Mouse (Mus musculus) liver, adult 2 months (tissue): ENCODE measurements around the gene Scd1. TPM values are rescaled to one million over a fixed set of nuclear protein-coding genes. Genes with fewer than 3 reads are reported as not detected.

ENCODE experiments used
- DNase-seq: peaks from one replicate; pipeline ENCODE4 v3.0.0-alpha.2; 2011; ENCODE audit warnings: low read depth, low spot score; ENCODE audit errors: extremely low read depth
- H3K27ac ChIP-seq: fragments of 200-500 bp; replicated peaks from 2 replicates; pipeline ENCODE4 v1.5.1; 2012; ENCODE audit warnings: low read depth, mild to moderate bottlenecking, control low read depth, inconsistent platforms, low read length; ENCODE audit not compliant: insufficient read depth
- H3K27me3 ChIP-seq: fragments of 200-500 bp; 2 replicates; pipeline ENCODE4 v1.6.1; 2012; ENCODE audit warnings: mild to moderate bottlenecking, moderate library complexity, low read length, inconsistent platforms; ENCODE audit not compliant: control insufficient read depth, insufficient read depth
- H3K36me3 ChIP-seq: fragments of 200-500 bp; 2 replicates; pipeline ENCODE4 v1.6.1; 2012; ENCODE audit warnings: low read length, inconsistent platforms; ENCODE audit not compliant: control insufficient read depth, insufficient read depth
- H3K4me1 ChIP-seq: fragments of 200-500 bp; 2 replicates; pipeline ENCODE4 v1.6.1; 2011; ENCODE audit warnings: low read length; ENCODE audit not compliant: control insufficient read depth, insufficient read depth
- H3K4me3 ChIP-seq: fragments of 200-500 bp; 2 replicates; pipeline ENCODE4 v1.5.1; 2011; ENCODE audit warnings: low read depth, mild to moderate bottlenecking, control low read depth, low read length, moderate library complexity; ENCODE audit not compliant: insufficient read depth
- H3K79me2 ChIP-seq: fragments of 200-500 bp; 2 replicates; pipeline ENCODE4 v1.6.1; 2012; ENCODE audit warnings: inconsistent platforms, mild to moderate bottlenecking, low read length, moderate library complexity; ENCODE audit not compliant: control insufficient read depth, insufficient read depth
- H3K9ac ChIP-seq: fragments of 200-500 bp; 2 replicates; pipeline ENCODE4 v1.6.1; 2012; ENCODE audit warnings: low read depth, mild to moderate bottlenecking, control low read depth, inconsistent platforms, low read length
- CTCF ChIP-seq: fragments of 200-500 bp; IDR thresholded peaks from 2 replicates; pipeline ENCODE4 v1.5.1; 2011; ENCODE audit warnings: low read depth, low read length, control low read depth
- POLR2A ChIP-seq: fragments of 200-500 bp; IDR thresholded peaks from 2 replicates; pipeline ENCODE4 v1.6.1; 2011; ENCODE audit warnings: low read length, control low read depth; ENCODE audit not compliant: insufficient read depth; ENCODE audit errors: extremely low read depth
- WGBS: fragments of 180-500 bp; shearing (Covaris S2); methylation state at CpG from one replicate; pipeline ENCODE4 v1.1.7; 2018; 5-methylcytosine and 5-hydroxymethylcytosine counted together
- polyA plus RNA-seq: library from polyadenylated mRNA; depleted of rRNA; stranded (reverse); fragments of >200 nt; gene quantifications from 2 replicates; pipeline ENCODE4 v1.2.3, GENCODE M21; 2012
- total RNA-seq: library from RNA; depleted of rRNA; stranded (reverse); fragments of >200 nt; gene quantifications from 2 replicates; pipeline ENCODE4 v1.2.3, GENCODE M21; 2014

The Scd1 gene
- total and polyA plus RNA-seq, 2 experiments: 1,338 to 8,115 TPM

- no peak overlapping the region for H3K27ac ChIP-seq
- WGBS: 90% methylated on average over 20 of the region's 20 CpGs
- H3K4me3 ChIP-seq: no peak overlapping the region
Measured at GRCm38 (mm10) chr19:44410269-44410992, 2.8 kb upstream of the Scd1 start.

GRCm38 (mm10) chr19:44408595-44408994 is 916 bp upstream of the Scd1 start:
- TF ChIP-seq CTCF (no peak), POLR2A (no peak)
- H3K27me3 ChIP-seq: no peaks in the 10 kb centered on the region
- no peak overlapping the region for H3K9ac ChIP-seq
- peaks cover 17% of the 10 kb centered on the region for H3K4me1 ChIP-seq
- peak overlapping the region; percentile 34; the same call in 1 of the 2 replicates for H3K4me3 ChIP-seq
- no peak for DNase-seq
- H3K79me2 ChIP-seq: no peaks in the 10 kb centered on the region
- WGBS: 80% methylated on average over 4 of the region's 4 CpGs
- H3K27ac ChIP-seq: peak overlapping the region; percentile 64; the same call in 1 of the 2 replicates
- H3K36me3 ChIP-seq: no peaks in the 10 kb centered on the region

More at GRCm38 (mm10) chr19:44410269-44410992, 2.8 kb upstream of the Scd1 start:
- Histone ChIP-seq H3K27me3 (no peaks in the 10 kb centered on the region), H3K9ac (no peak overlapping the region), H3K79me2 (no peaks in the 10 kb centered on the region), H3K4me1 (peaks cover 10% of the 10 kb centered on the region), H3K36me3 (no peaks in the 10 kb centered on the region)
- TF ChIP-seq CTCF: no peak
- TF ChIP-seq POLR2A: no peak
- no peak for DNase-seq

- no peaks in the 10 kb centered on the region; the same call in 1 of the 2 replicates for H3K36me3 ChIP-seq
- 3% methylated on average over 14 of the region's 14 CpGs for WGBS
- H3K79me2 ChIP-seq: no peaks in the 10 kb centered on the region
- H3K4me1 ChIP-seq: peaks cover 21% of the 10 kb centered on the region
- peak overlapping the region; percentile 34 for H3K4me3 ChIP-seq
- DNase-seq: no peak
- no peaks in the 10 kb centered on the region for H3K27me3 ChIP-seq
- H3K9ac ChIP-seq: peak overlapping the region; percentile 32
- TF ChIP-seq CTCF (no peak), POLR2A (no peak)
- peak overlapping the region; percentile 64 for H3K27ac ChIP-seq
Measured at GRCm38 (mm10) chr19:44408223-44408545, 505 bp upstream of the Scd1 start.

- no peak for TF ChIP-seq CTCF
- TF ChIP-seq POLR2A: no peak
- H3K4me1 ChIP-seq: peaks cover 31% of the 10 kb centered on the region
- H3K9ac ChIP-seq: no peak overlapping the region
- no peak overlapping the region for H3K4me3 ChIP-seq
- WGBS: 42% methylated on average over 6 of the region's 6 CpGs
- no peak overlapping the region for H3K27ac ChIP-seq
- peak; percentile 59 for DNase-seq
- no peaks in the 10 kb centered on the region for H3K27me3 ChIP-seq
- no peaks in the 10 kb centered on the region for H3K79me2 ChIP-seq
- peaks cover 21% of the 10 kb centered on the region for H3K36me3 ChIP-seq
Measured at GRCm38 (mm10) chr19:44403546-44403945, 4.1 kb downstream of the Scd1 start.

- WGBS: 54% methylated on average over 8 of the region's 8 CpGs
Measured at GRCm38 (mm10) chr19:44400484-44401197, 7.0 kb downstream of the Scd1 start.

GRCm38 (mm10) chr19:44400076-44400475 is 7.6 kb downstream of the Scd1 start:
- H3K4me3 ChIP-seq: no peak overlapping the region
- peaks cover 28% of the 10 kb centered on the region for H3K4me1 ChIP-seq
- no peak overlapping the region for H3K9ac ChIP-seq
- no peak for DNase-seq
- WGBS: 93% methylated on average over 18 of the region's 18 CpGs
- TF ChIP-seq CTCF (no peak), POLR2A (no peak)
- no peaks in the 10 kb centered on the region for H3K27me3 ChIP-seq
- no peaks in the 10 kb centered on the region for H3K79me2 ChIP-seq
- no peak overlapping the region for H3K27ac ChIP-seq
- peaks cover 27% of the 10 kb centered on the region for H3K36me3 ChIP-seq

More at GRCm38 (mm10) chr19:44400484-44401197, 7.0 kb downstream of the Scd1 start:
- no peak for TF ChIP-seq POLR2A
- Histone ChIP-seq H3K79me2 (no peaks in the 10 kb centered on the region), H3K9ac (no peak overlapping the region), H3K27me3 (no peaks in the 10 kb centered on the region), H3K27ac (no peak overlapping the region), H3K36me3 (peaks cover 27% of the 10 kb centered on the region), H3K4me3 (no peak overlapping the region), H3K4me1 (peaks cover 29% of the 10 kb centered on the region)
- DNase-seq: peak; percentile 44
